Mouse (Mus musculus): ENCODE measurements around the gene Tnip3. TPM values are rescaled to one million over a fixed set of nuclear protein-coding genes. Genes with fewer than 3 reads are reported as not detected.

The Tnip3 gene
- polyA plus RNA-seq (2014; fragmentation: Nextera tagmentation; extraction: Ambion mirVana), result 0.17 and 0.43 TPM in 2 replicates

- DNase-seq (ENCODE audit: low spot score) (no peak), ATAC-seq (ENCODE audit: low read depth) (no peak)
- no peaks in the 10 kb centered on the region for H3K9me3 ChIP-seq (ENCODE audit: control insufficient read depth, low read length)
- no peaks in the 10 kb centered on the region for H3K4me1 ChIP-seq (ENCODE audit: control insufficient read depth, insufficient read depth, low read length)
- H3K27ac ChIP-seq (replicated peaks; ENCODE audit: low read depth, low read length), result no peak within 1 kb of the TSS
- WGBS, result 84% methylated on average over 5 of the region's 5 CpGs
- H3K36me3 ChIP-seq (ENCODE audit: control insufficient read depth, insufficient read depth, low read length), result no peaks in the 10 kb centered on the region
- no peak within 1 kb of the TSS for H3K4me3 ChIP-seq (ENCODE audit: low read depth, low read length)
- no peak within 1 kb of the TSS for H3K4me2 ChIP-seq (ENCODE audit: low read depth, low read length)
- H3K9ac ChIP-seq (ENCODE audit: low read depth, low read length), result no peak within 1 kb of the TSS
- H3K27me3 ChIP-seq (replicated peaks; ENCODE audit: control insufficient read depth, insufficient read depth, low read length), result no peaks in the 10 kb centered on the region
Observed at GRCm38 (mm10) chr6:65525192-65525591, at the start of gene Tnip3. Gene Tnip3, plus strand, starts transcription at chr6:65525313.

GRCm38 (mm10) chr6:65498786-65499185 lies 26.3 kb upstream of the Tnip3 start:
- Histone ChIP-seq H3K9me3 (ENCODE audit: control insufficient read depth, low read length) (no peaks in the 10 kb centered on the region), H3K4me2 (ENCODE audit: low read depth, low read length) (no peak overlapping the region), H3K4me3 (ENCODE audit: low read depth, low read length) (no peak overlapping the region), H3K27ac (replicated peaks; ENCODE audit: low read depth, low read length) (no peak overlapping the region), H3K9ac (ENCODE audit: low read depth, low read length) (no peak overlapping the region), H3K27me3 (replicated peaks; ENCODE audit: control insufficient read depth, insufficient read depth, low read length) (no peaks in the 10 kb centered on the region), H3K36me3 (ENCODE audit: control insufficient read depth, insufficient read depth, low read length) (no peaks in the 10 kb centered on the region), H3K4me1 (ENCODE audit: control insufficient read depth, insufficient read depth, low read length) (no peaks in the 10 kb centered on the region)
- no peak for ATAC-seq (ENCODE audit: low read depth)
- DNase-seq (ENCODE audit: low spot score), result no peak

GRCm38 (mm10) chr6:65510051-65510669 lies 15.0 kb upstream of the Tnip3 start:
- H3K9ac ChIP-seq (ENCODE audit: low read depth, low read length), result no peak overlapping the region

GRCm38 (mm10) chr6:65513813-65514212 lies 11.3 kb upstream of the Tnip3 start:
- DNase-seq (ENCODE audit: low spot score), result no peak
- H3K27me3 ChIP-seq (replicated peaks; ENCODE audit: control insufficient read depth, insufficient read depth, low read length), result no peaks in the 10 kb centered on the region
- 89% methylated on average over 3 of the region's 3 CpGs for WGBS
- H3K9me3 ChIP-seq (ENCODE audit: control insufficient read depth, low read length), result no peaks in the 10 kb centered on the region
- no peak for ATAC-seq (ENCODE audit: low read depth)
- no peaks in the 10 kb centered on the region for H3K4me1 ChIP-seq (ENCODE audit: control insufficient read depth, insufficient read depth, low read length)
- no peak overlapping the region for H3K4me3 ChIP-seq (ENCODE audit: low read depth, low read length)
- no peak overlapping the region for H3K4me2 ChIP-seq (ENCODE audit: low read depth, low read length)
- no peak overlapping the region for H3K27ac ChIP-seq (replicated peaks; ENCODE audit: low read depth, low read length)
- no peak overlapping the region for H3K9ac ChIP-seq (ENCODE audit: low read depth, low read length)
- H3K36me3 ChIP-seq (ENCODE audit: control insufficient read depth, insufficient read depth, low read length), result no peaks in the 10 kb centered on the region

More at GRCm38 (mm10) chr6:65510051-65510669, 15.0 kb upstream of the Tnip3 start:
- 48% methylated on average over 4 of the region's 4 CpGs for WGBS
- no peak overlapping the region for H3K4me3 ChIP-seq (ENCODE audit: low read depth, low read length)
- no peaks in the 10 kb centered on the region for H3K9me3 ChIP-seq (ENCODE audit: control insufficient read depth, low read length)
- H3K27me3 ChIP-seq (replicated peaks; ENCODE audit: control insufficient read depth, insufficient read depth, low read length), result no peaks in the 10 kb centered on the region
- ATAC-seq (ENCODE audit: low read depth) (peak; percentile 83), DNase-seq (ENCODE audit: low spot score) (peak; percentile 73)
- H3K36me3 ChIP-seq (ENCODE audit: control insufficient read depth, insufficient read depth, low read length), result no peaks in the 10 kb centered on the region
- H3K4me2 ChIP-seq (ENCODE audit: low read depth, low read length), result no peak overlapping the region
- no peak overlapping the region for H3K27ac ChIP-seq (replicated peaks; ENCODE audit: low read depth, low read length)
- H3K4me1 ChIP-seq (ENCODE audit: control insufficient read depth, insufficient read depth, low read length), result no peaks in the 10 kb centered on the region

GRCm38 (mm10) chr6:65516759-65517158 lies 8.4 kb upstream of the Tnip3 start:
- no peak for DNase-seq (ENCODE audit: low spot score)
- H3K36me3 ChIP-seq (ENCODE audit: control insufficient read depth, insufficient read depth, low read length), result no peaks in the 10 kb centered on the region
- H3K4me3 ChIP-seq (ENCODE audit: low read depth, low read length), result no peak overlapping the region
- no peak overlapping the region for H3K4me2 ChIP-seq (ENCODE audit: low read depth, low read length)
- H3K9ac ChIP-seq (ENCODE audit: low read depth, low read length), result no peak overlapping the region
- no peaks in the 10 kb centered on the region for H3K4me1 ChIP-seq (ENCODE audit: control insufficient read depth, insufficient read depth, low read length)
- H3K9me3 ChIP-seq (ENCODE audit: control insufficient read depth, low read length), result no peaks in the 10 kb centered on the region
- no peak overlapping the region for H3K27ac ChIP-seq (replicated peaks; ENCODE audit: low read depth, low read length)
- H3K27me3 ChIP-seq (replicated peaks; ENCODE audit: control insufficient read depth, insufficient read depth, low read length), result no peaks in the 10 kb centered on the region
- no peak for ATAC-seq (ENCODE audit: low read depth)
- WGBS, result 80% methylated on average over 8 of the region's 8 CpGs

- Histone ChIP-seq H3K4me1 (ENCODE audit: control insufficient read depth, insufficient read depth, low read length) (no peaks in the 10 kb centered on the region), H3K27ac (replicated peaks; ENCODE audit: low read depth, low read length) (no peak overlapping the region), H3K36me3 (ENCODE audit: control insufficient read depth, insufficient read depth, low read length) (no peaks in the 10 kb centered on the region), H3K27me3 (replicated peaks; ENCODE audit: control insufficient read depth, insufficient read depth, low read length) (no peaks in the 10 kb centered on the region), H3K4me2 (ENCODE audit: low read depth, low read length) (no peak overlapping the region), H3K9ac (ENCODE audit: low read depth, low read length) (no peak overlapping the region), H3K9me3 (ENCODE audit: control insufficient read depth, low read length) (no peaks in the 10 kb centered on the region), H3K4me3 (ENCODE audit: low read depth, low read length) (no peak overlapping the region)
- DNase-seq (ENCODE audit: low spot score), result no peak
- 60% methylated on average over 3 of the region's 3 CpGs for WGBS
- no peak for ATAC-seq (ENCODE audit: low read depth)
Observed at GRCm38 (mm10) chr6:65520821-65521220, 4.3 kb upstream of the Tnip3 start.

GRCm38 (mm10) chr6:65527892-65528291 lies 2.8 kb downstream of the Tnip3 start:
- H3K36me3 ChIP-seq (ENCODE audit: control insufficient read depth, insufficient read depth, low read length), result no peaks in the 10 kb centered on the region
- no peak for DNase-seq (ENCODE audit: low spot score)
- H3K27me3 ChIP-seq (replicated peaks; ENCODE audit: control insufficient read depth, insufficient read depth, low read length), result no peaks in the 10 kb centered on the region
- no peak overlapping the region for H3K4me3 ChIP-seq (ENCODE audit: low read depth, low read length)
- no peak overlapping the region for H3K9ac ChIP-seq (ENCODE audit: low read depth, low read length)
- no peak for ATAC-seq (ENCODE audit: low read depth)
- no peak overlapping the region; the same call in 1 of the 2 replicates for H3K27ac ChIP-seq (replicated peaks; ENCODE audit: low read depth, low read length)
- H3K9me3 ChIP-seq (ENCODE audit: control insufficient read depth, low read length), result no peaks in the 10 kb centered on the region
- 48% methylated on average over 1 of the region's 1 CpGs for WGBS
- no peaks in the 10 kb centered on the region for H3K4me1 ChIP-seq (ENCODE audit: control insufficient read depth, insufficient read depth, low read length)
- no peak overlapping the region for H3K4me2 ChIP-seq (ENCODE audit: low read depth, low read length)

- Histone ChIP-seq H3K4me3 (ENCODE audit: low read depth, low read length) (no peak overlapping the region), H3K36me3 (ENCODE audit: control insufficient read depth, insufficient read depth, low read length) (no peaks in the 10 kb centered on the region), H3K4me1 (ENCODE audit: control insufficient read depth, insufficient read depth, low read length) (no peaks in the 10 kb centered on the region), H3K27ac (replicated peaks; ENCODE audit: low read depth, low read length) (no peak overlapping the region), H3K4me2 (ENCODE audit: low read depth, low read length) (no peak overlapping the region), H3K9me3 (ENCODE audit: control insufficient read depth, low read length) (no peaks in the 10 kb centered on the region), H3K9ac (ENCODE audit: low read depth, low read length) (no peak overlapping the region), H3K27me3 (replicated peaks; ENCODE audit: control insufficient read depth, insufficient read depth, low read length) (no peaks in the 10 kb centered on the region)
- 77% methylated on average over 3 of the region's 3 CpGs for WGBS
- ATAC-seq (ENCODE audit: low read depth) (no peak), DNase-seq (ENCODE audit: low spot score) (no peak)
Observed at GRCm38 (mm10) chr6:65531232-65531848, 6.2 kb downstream of the Tnip3 start.

GRCm38 (mm10) chr6:65533687-65534086 lies 8.6 kb downstream of the Tnip3 start:
- Histone ChIP-seq H3K36me3 (ENCODE audit: control insufficient read depth, insufficient read depth, low read length) (no peaks in the 10 kb centered on the region), H3K27me3 (replicated peaks; ENCODE audit: control insufficient read depth, insufficient read depth, low read length) (no peaks in the 10 kb centered on the region), H3K9me3 (ENCODE audit: control insufficient read depth, low read length) (no peaks in the 10 kb centered on the region), H3K4me1 (ENCODE audit: control insufficient read depth, insufficient read depth, low read length) (no peaks in the 10 kb centered on the region), H3K4me2 (ENCODE audit: low read depth, low read length) (no peak overlapping the region), H3K4me3 (ENCODE audit: low read depth, low read length) (no peak overlapping the region), H3K27ac (replicated peaks; ENCODE audit: low read depth, low read length) (no peak overlapping the region), H3K9ac (ENCODE audit: low read depth, low read length) (no peak overlapping the region)
- ATAC-seq (ENCODE audit: low read depth) (no peak), DNase-seq (ENCODE audit: low spot score) (no peak)
- 89% methylated on average over 1 of the region's 1 CpGs for WGBS

Data from embryonic facial prominence, embryonic 14.5 days (tissue).